Mouse (Mus musculus): ENCODE results near the gene Pcf11. TPM values are rescaled to one million over a fixed set of nuclear protein-coding genes. Genes with fewer than 3 reads are reported as not detected.
A peak's percentile ranks its signal among the peaks of the same experiment; 100 is the strongest.

The Pcf11 gene
- 10 to 100 TPM; 59.0 to 67.0 TPM for total RNA-seq (2021)
- long read RNA-seq, experiment 1, transcript Pcf11-205 (1 exons, 1,720 nt): major isoform, 5 of 11 reads
- long read RNA-seq, experiment 1, partial matches to known transcripts: 4 of 11 reads
- long read RNA-seq, experiment 1, other reads (novel, unspliced or antisense): 2 of 11 reads
- long read RNA-seq, experiment 2, full-length matches to known transcripts: 5 of 12 reads
- long read RNA-seq, experiment 2, partial matches to known transcripts: 7 of 12 reads
- long read RNA-seq, experiment 2, other reads (novel, unspliced or antisense): 0 of 12 reads

- Histone ChIP-seq H3K4me3 (peak within 1 kb of the TSS; percentile 86), H3K27ac (peak within 1 kb of the TSS; percentile 98)
- DNase-seq (ENCODE audit: low spot score in 2 of 2): peak; percentile 96 to 98
- TF ChIP-seq CTCF (conservative IDR thresholded peaks at IDR 0.05): no peak
Measured at GRCm38 (mm10) chr7:92669507-92670471, at the start of gene Pcf11. Gene Pcf11, minus strand, starts transcription at chr7:92669934.

DNA sequence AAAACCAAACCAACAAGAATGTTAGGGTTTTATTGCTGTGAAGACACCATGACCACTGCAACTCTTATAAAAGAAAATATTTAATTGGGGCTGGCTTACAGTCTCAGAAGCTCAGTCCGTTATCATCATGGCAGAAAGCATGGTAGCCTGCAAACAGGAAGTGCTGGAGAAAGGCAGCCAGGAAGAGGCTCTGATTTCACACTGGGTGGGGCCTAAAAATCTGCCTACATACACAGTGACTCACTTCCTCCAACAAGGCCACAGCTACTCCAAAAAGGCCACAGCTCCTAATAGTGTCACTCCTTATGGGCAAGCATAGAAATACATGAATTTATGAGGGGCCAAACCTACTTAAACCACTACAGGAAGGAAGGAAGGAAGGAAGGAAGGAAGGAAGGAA lies 45.3 kb upstream of the Pcf11 start:
- DNase-seq (ENCODE audit: low spot score in 2 of 2): no peak
- no peak overlapping the region for H3K27ac ChIP-seq
- H3K4me3 ChIP-seq: no peak overlapping the region
- no peak for TF ChIP-seq CTCF (conservative IDR thresholded peaks at IDR 0.05)

DNA sequence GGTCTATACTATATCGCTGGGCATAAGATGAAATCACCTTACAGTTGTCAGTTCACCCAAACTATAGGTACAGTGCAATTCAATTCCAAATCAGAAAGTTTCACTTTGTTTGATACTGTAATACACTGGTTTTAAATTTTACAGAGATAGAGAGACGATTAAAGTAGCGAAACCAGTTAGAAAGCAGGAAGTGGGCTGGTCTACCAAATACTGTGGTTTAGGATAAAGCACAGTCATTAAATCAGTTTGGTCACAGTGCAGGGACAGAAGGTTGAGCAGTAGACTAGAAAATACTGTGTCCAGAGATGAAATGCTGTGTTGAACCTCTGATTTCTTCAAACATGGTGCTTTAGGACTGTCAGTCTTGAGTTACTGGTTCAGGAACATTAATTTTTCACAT lies 41.9 kb upstream of the Pcf11 start:
- Histone ChIP-seq H3K4me3 (no peak overlapping the region), H3K27ac (no peak overlapping the region)
- TF ChIP-seq CTCF (conservative IDR thresholded peaks at IDR 0.05): no peak
- no peak for DNase-seq (ENCODE audit: low spot score in 2 of 2)

DNA sequence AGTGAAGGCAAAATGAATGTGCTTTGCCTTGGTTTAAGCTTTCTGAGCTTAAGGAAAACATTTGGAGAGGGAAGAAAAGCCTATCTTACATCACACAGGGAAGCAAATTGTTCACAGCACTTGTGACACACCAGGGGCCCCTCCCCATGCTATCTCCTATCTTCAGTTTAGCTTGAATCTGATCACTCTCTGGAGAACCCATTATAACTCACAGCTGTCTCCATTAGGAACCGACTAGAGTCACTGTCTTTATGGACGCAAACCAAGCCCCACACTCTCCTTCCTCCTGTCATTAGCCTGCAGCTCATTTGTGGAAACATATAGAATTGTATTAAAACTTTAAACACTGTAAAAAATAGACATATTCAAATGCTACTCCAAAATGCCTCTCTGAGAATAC lies 39.8 kb upstream of the Pcf11 start:
- no peak for TF ChIP-seq CTCF (conservative IDR thresholded peaks at IDR 0.05)
- Histone ChIP-seq H3K4me3 (no peak overlapping the region), H3K27ac (no peak overlapping the region)
- DNase-seq (ENCODE audit: low spot score in 2 of 2): no peak

DNA sequence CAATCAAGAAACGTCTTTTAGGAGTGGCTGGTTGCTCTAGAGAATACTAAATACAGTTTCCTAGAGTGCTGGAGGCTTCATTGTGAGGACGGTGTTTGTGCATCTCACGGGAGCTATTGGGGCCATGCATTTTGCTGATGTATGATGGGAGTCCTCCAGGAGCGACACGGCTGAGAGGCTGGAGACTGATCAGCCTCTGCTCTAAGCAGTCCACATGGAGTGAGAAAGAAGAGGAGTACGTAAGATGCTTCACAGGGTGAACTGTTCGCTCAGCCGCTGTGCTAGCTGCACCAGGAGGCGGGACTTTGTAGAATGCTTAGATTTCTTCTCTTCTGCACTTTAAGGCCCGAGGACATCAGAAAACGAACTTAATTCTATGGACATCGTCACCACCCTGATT lies 37.0 kb upstream of the Pcf11 start:
- DNase-seq (ENCODE audit: low spot score in 2 of 2): no peak
- TF ChIP-seq CTCF (conservative IDR thresholded peaks at IDR 0.05): no peak
- Histone ChIP-seq H3K27ac (no peak overlapping the region), H3K4me3 (no peak overlapping the region)

- no peak overlapping the region for H3K4me3 ChIP-seq
- DNase-seq (ENCODE audit: low spot score in 2 of 2): no peak
- no peak overlapping the region for H3K27ac ChIP-seq
- no peak for TF ChIP-seq CTCF (conservative IDR thresholded peaks at IDR 0.05)
Measured at GRCm38 (mm10) chr7:92705534-92705933, 35.8 kb upstream of the Pcf11 start.

- no peak for TF ChIP-seq CTCF (conservative IDR thresholded peaks at IDR 0.05)
Measured at GRCm38 (mm10) chr7:92703661-92704060, 33.9 kb upstream of the Pcf11 start.

DNA sequence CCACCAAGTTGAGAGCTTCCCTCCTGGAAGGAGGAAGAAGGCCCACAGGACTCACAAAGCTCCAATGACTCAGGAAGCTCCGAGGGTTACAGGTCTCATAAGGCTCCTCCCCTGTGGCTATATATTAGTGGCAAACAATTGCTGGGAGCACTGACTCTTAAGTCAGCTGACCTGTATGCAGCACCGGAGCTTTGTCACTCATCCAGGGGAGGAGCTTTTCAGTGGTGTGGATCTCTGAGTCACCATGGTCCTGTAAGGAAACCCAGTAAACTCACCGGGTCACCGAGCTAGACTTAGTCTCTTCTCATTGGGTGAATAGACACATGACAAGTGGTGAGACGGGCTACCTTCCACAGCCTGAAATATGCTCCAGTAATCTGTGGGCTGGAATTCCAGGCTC lies 29.0 kb upstream of the Pcf11 start:
- H3K4me3 ChIP-seq: no peak overlapping the region
- DNase-seq (ENCODE audit: low spot score in 2 of 2): no peak
- TF ChIP-seq CTCF (conservative IDR thresholded peaks at IDR 0.05): no peak
- H3K27ac ChIP-seq: no peak overlapping the region

More at GRCm38 (mm10) chr7:92703661-92704060, 33.9 kb upstream of the Pcf11 start:
- Histone ChIP-seq H3K27ac (no peak overlapping the region), H3K4me3 (no peak overlapping the region)
- DNase-seq (ENCODE audit: low spot score in 2 of 2): no peak

DNA sequence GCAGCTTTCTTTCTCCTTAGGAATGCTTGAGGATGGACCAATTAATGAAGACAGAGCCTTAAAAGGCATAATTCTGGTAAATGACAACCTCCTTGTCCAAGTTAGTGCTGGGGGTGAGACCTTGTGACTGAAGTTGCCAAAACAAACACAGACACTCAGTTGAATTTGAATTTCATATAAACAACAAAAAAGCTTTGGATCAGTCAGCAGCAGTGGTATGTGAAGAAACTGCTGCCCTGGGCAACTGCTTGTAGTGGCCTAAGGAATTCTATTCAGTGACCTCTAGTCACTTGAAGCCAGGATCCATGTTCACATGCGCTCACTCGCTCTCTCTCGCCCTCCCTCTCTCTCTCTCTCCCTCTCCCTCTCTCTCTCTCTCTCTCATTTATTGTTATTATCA lies 26.7 kb upstream of the Pcf11 start:
- no peak for DNase-seq (ENCODE audit: low spot score in 2 of 2)
- Histone ChIP-seq H3K27ac (no peak overlapping the region), H3K4me3 (no peak overlapping the region)
- no peak for TF ChIP-seq CTCF (conservative IDR thresholded peaks at IDR 0.05)

GRCm38 (mm10) chr7:92689101-92689500 lies 19.4 kb upstream of the Pcf11 start:
- DNase-seq (ENCODE audit: low spot score in 2 of 2): no peak
- no peak overlapping the region for H3K27ac ChIP-seq
- TF ChIP-seq CTCF (conservative IDR thresholded peaks at IDR 0.05): no peak
- H3K4me3 ChIP-seq: no peak overlapping the region

DNA sequence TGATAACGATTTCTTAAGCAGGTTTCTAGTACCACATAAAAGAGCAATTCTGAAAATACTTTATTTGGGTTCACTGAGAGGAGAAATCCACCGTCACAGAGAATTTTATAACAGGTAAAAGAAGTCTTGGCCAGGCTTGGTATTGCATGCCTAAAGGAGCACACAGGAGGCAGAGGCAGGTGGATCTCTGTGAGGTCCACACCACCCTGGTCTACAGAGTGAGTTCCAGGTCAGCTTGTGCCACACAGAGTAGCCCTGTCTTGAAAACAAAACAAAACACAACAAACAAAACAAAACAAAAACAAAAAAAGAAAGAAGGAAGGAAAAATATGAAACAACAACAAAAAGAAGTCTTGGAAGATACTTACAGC lies 18.6 kb upstream of the Pcf11 start:
- DNase-seq (ENCODE audit: low spot score in 2 of 2): no peak
- Histone ChIP-seq H3K27ac (no peak overlapping the region), H3K4me3 (no peak overlapping the region)
- no peak for TF ChIP-seq CTCF (conservative IDR thresholded peaks at IDR 0.05)

DNA sequence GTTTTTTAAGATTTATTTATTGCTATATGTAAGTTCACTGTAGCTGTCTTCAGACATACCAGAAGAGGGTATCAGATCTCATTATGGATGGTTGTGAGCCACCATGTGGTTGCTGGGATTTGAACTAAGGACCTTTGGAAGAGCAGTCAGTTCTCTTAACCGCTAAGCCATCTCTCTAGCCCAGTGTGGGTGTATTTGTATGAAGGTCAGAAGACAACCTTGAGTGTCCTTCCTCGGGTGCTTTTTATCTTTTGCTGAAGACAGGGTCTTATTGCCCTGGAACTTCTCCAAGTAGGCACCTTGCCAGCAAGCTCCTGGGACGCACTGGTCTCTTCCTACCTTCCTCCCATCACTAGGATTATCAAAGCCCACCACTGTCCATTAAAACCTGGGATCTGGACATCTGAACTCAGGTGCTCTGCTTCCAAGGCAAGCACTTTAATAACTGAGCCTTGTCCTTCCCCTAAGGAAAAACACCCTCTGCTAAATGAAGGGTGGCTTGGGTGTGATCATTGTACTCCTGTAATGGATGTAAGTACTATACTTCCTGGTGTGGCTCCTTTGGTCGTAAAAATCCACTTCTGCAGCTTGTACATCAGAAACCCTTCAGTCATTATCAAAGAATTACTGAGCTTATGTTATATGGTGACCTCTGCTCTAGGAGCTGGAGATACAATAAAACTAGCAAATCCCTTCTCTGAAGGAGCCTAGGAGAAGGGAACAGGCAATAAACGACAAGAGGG lies 18.0 kb upstream of the Pcf11 start:
- no peak for TF ChIP-seq CTCF (conservative IDR thresholded peaks at IDR 0.05)
- Histone ChIP-seq H3K4me3 (no peak overlapping the region), H3K27ac (no peak overlapping the region)
- no peak for DNase-seq (ENCODE audit: low spot score in 2 of 2)

GRCm38 (mm10) chr7:92677346-92677745 lies 7.6 kb upstream of the Pcf11 start:
- TF ChIP-seq CTCF (conservative IDR thresholded peaks at IDR 0.05): no peak
- Histone ChIP-seq H3K4me3 (no peak overlapping the region), H3K27ac (no peak overlapping the region)
- no peak for DNase-seq (ENCODE audit: low spot score in 2 of 2)
